In the genomic region with DNA sequence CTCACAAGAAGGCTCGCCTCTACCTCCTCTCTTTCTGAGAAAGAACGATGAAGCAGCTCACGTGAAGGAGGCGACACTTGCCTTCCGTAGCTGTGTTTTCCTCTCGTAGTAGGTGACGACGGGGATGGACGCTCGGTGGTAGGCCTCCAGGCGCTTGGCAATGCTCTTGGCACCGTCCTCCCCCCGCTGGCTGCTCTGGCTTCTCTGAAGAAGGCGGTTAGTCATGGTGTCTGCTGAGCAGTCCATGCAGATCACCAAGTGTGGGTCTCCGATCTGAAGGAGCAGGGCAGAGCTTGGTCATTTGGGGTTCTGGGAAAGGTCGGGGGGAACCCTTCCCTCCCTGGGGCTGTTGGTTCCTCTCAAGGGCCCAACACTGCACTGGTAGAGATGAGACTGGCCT, we compare ENCODE assay signal across 20 mouse cellular contexts.
"Had no signal": no experiment of that assay in that cellular context is flagged by ENCODE, and none has a peak within 500 bp of the region (broad histone marks: within the 10 kb centered on the region; RNA-seq: fewer than 3 reads in every experiment).

No protein-coding gene starts in this region.

- H3K9me3 ChIP-seq: midbrain, embryonic 10.5 days; midbrain, embryonic 13.5 days; neural tube, embryonic 13.5 days; neural tube, embryonic 15.5 days; stomach, embryonic 15.5 days had no signal

- H3K4me1 ChIP-seq: neural tube, embryonic 13.5 days had no signal

- H3K27ac ChIP-seq: midbrain, embryonic 10.5 days; midbrain, embryonic 13.5 days; neural tube, embryonic 13.5 days; neural tube, embryonic 15.5 days; stomach, embryonic 15.5 days; stomach, postnatal 0 days had no signal

- H3K36me3 ChIP-seq: midbrain, embryonic 10.5 days; midbrain, embryonic 13.5 days; neural tube, embryonic 13.5 days; neural tube, embryonic 15.5 days; stomach, embryonic 15.5 days had no signal

- DNase-seq: lung, adult 18-20 months; lung, embryonic 14.5 days; lung, postnatal 10 days; lung, postnatal 4 days; retina, postnatal 1 day; right cerebral cortex, adult 18-20 months; right cerebral cortex, postnatal 25 days; right cerebral cortex, postnatal 4 days; spleen, adult 18-20 months; thymus, adult 2 months; thymus, postnatal 25 days; thymus, postnatal 4 days had no signal

- H3K4me2 ChIP-seq: lung, embryonic 14.5 days; midbrain, embryonic 13.5 days; neural tube, embryonic 13.5 days; neural tube, embryonic 15.5 days; stomach, embryonic 15.5 days had no signal

- H3K9ac ChIP-seq: lung, embryonic 14.5 days; midbrain, embryonic 13.5 days; neural tube, embryonic 13.5 days; neural tube, embryonic 15.5 days; stomach, embryonic 15.5 days had no signal

- H3K27me3 ChIP-seq: stomach, embryonic 15.5 days had no signal

- ATAC-seq: midbrain, embryonic 13.5 days; midbrain, embryonic 16.5 days had no signal

- H3K4me3 ChIP-seq: midbrain, embryonic 10.5 days; midbrain, embryonic 13.5 days; myocyte; neural tube, embryonic 13.5 days; neural tube, embryonic 15.5 days; stomach, embryonic 15.5 days had no signal
